Mouse (Mus musculus): ENCODE results near the gene Gm13090. TPM values are rescaled to one million over a fixed set of nuclear protein-coding genes. Genes with fewer than 3 reads are reported as not detected.

Gm13090 gene
- total RNA-seq (2021), result not detected
- long read RNA-seq, experiment 1, partial matches to known transcripts, result 0 of 1 reads
- long read RNA-seq, experiment 1, other reads (novel, unspliced or antisense), result 1 of 1 reads
- long read RNA-seq, experiment 2, result 0 reads

- intact Hi-C loops (cut with DNase I), result no loop called here
Observed at GRCm38 (mm10) chr4:151089270-151089669, at the start of gene Gm13090. TSS of gene Gm13090 (plus strand) at chr4:151089570.

DNA sequence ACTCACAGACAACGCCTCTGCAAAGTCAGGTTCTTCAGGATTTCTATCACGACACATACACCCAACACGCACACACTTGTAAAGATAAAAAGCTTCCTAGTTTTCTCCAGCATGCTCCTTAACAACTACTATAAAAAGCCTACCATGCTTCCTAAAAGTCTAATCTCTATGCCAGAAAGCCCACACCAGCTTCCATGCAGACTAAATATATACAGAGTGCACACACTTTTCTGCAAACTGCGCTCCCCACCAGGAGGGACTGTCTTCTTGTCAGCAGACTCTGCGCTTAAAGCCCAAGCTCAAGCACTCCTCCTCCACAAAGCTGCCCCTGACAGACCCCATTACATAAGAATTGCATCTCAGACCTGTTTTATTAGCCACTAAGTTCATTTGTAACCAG, 47.9 kb upstream of the Gm13090 start:
- peak; percentile 48 to 68 for DNase-seq (ENCODE audit: low spot score in 2 of 2)
- intact Hi-C loops (cut with DNase I), result no loop called here

More at GRCm38 (mm10) chr4:151089270-151089669, at the start of gene Gm13090:
- DNase-seq (ENCODE audit: low spot score in 2 of 2), result no peak

DNA sequence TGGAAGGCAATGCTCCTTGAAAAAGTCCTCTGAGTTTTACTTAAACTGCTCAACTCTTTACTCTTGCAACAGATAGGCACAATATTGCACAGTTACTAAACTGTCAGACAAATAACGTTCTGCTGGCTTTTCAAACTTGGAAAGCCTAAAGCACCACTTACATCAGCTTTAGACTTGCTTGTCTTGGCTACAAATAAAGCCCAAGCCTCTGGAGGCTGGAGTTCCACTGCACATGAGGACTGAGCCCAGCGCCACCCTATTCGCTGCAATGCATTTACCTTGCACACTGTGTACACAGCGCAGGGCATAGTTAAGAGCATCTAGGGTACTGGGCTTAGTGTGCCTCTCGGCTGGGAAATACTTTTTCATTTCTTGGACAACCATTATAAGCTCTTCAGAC, 46.1 kb upstream of the Gm13090 start:
- DNase-seq (ENCODE audit: low spot score in 2 of 2), result no peak
- intact Hi-C loops (cut with DNase I), result no loop called here

- peak; percentile 98 for DNase-seq (ENCODE audit: low spot score in 2 of 2)
- intact Hi-C loops (cut with DNase I), result no loop called here
Observed at GRCm38 (mm10) chr4:151044037-151044943, 45.1 kb upstream of the Gm13090 start, which contains the start of gene Per3. TSS of gene Per3 (minus strand) at chr4:151044665.

GRCm38 (mm10) chr4:151044944-151045570, 44.3 kb upstream of the Gm13090 start:
- peak; percentile 43 to 77 for DNase-seq (ENCODE audit: low spot score in 2 of 2)
- intact Hi-C loops (cut with DNase I), result no loop called here

DNA sequence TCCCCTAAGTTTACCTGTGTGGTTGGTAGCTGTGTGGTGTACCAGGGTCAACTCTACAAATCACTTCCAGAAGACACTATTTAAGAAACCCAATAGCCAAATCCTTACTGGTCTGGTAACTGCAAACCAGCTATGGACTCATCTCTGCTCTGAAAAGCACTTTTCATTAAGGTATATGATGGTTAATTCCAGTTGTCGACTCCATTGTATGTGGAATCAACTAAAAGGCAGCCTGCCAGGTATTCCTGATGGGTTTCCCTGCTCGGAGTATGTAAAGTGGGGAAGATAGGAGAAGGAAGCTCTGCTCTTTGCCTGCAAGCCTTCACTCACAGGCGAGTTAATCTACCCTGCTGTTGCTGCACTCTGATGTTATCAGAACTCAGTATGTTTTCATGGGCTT, 42.8 kb upstream of the Gm13090 start:
- DNase-seq (ENCODE audit: low spot score in 2 of 2), result no peak
- intact Hi-C loops (cut with DNase I), result no loop called here

DNA sequence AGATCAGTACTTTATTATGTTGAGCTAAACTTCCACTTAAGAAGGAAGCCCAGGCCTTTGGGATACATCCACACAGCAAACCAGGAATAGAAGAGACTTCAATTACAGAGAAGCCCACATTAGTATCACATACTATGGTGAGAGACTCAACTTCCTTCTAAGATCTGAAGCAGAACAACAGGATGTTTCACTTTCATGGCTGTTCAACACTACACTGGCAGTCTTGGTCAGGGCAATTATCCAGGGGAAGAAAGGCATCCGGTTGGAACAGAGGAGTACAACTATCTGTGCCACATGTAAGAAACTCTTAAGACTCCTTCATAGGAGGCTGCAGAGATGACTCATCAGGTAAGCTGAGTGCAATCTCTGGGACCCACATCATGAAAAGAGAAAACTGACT, 38.2 kb upstream of the Gm13090 start:
- DNase-seq (ENCODE audit: low spot score in 2 of 2), result no peak
- intact Hi-C loops (cut with DNase I), result no loop called here

- intact Hi-C loops (cut with DNase I), result no loop called here
- DNase-seq (ENCODE audit: low spot score in 2 of 2), result peak; percentile 99
Observed at GRCm38 (mm10) chr4:151057347-151058321, 31.7 kb upstream of the Gm13090 start, which contains the start of gene Vamp3. TSS of gene Vamp3 (minus strand) at chr4:151057963.

DNA sequence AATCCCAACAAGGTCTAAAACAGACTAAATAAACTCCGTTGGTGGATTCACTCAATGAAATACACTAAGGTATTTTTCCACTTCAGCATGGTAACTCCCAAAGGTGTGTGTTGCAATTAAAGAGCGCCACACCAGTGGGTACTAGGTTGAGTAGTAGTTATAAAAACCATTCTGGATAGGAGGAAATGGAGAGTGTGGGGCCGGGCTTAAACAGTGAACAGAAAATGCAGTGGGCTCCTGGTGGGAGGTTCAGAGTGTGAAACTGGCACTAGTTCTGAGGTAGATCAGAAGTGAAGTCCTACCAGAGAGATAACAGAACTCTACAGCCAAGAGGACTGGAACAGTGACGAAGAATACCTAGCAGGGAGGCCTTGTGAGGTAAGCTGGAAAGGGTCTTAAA, 30.7 kb upstream of the Gm13090 start:
- intact Hi-C loops (cut with DNase I), result no loop called here
- DNase-seq (ENCODE audit: low spot score in 2 of 2), result no peak

- DNase-seq (ENCODE audit: low spot score in 2 of 2), result no peak
- intact Hi-C loops (cut with DNase I), result no loop called here
Observed at GRCm38 (mm10) chr4:151059566-151059965, 29.8 kb upstream of the Gm13090 start.

- intact Hi-C loops (cut with DNase I), result no loop called here
- no peak for DNase-seq (ENCODE audit: low spot score in 2 of 2)
Observed at GRCm38 (mm10) chr4:151068751-151069150, 20.6 kb upstream of the Gm13090 start.

DNA sequence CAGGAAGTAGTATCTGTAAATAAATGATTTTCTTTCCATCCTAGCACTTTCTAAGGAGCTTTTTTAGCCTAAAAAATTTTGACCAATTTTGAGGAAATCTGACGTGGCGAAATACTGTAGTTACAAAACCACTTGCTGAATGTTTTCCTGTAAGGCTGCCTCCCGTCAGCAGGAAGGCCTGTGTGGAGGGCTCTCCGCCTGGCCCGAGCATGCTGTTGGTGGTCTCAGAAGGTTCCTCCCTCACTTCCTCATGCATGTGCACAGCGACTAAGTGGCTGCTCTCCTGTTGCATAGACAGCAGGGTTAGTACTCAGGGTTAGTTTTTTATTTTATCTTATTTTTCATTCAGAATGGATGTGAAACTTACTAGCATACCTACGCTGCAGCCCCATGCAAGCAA, 18.4 kb upstream of the Gm13090 start:
- DNase-seq (ENCODE audit: low spot score in 2 of 2), result no peak
- intact Hi-C loops (cut with DNase I), result no loop called here

DNA sequence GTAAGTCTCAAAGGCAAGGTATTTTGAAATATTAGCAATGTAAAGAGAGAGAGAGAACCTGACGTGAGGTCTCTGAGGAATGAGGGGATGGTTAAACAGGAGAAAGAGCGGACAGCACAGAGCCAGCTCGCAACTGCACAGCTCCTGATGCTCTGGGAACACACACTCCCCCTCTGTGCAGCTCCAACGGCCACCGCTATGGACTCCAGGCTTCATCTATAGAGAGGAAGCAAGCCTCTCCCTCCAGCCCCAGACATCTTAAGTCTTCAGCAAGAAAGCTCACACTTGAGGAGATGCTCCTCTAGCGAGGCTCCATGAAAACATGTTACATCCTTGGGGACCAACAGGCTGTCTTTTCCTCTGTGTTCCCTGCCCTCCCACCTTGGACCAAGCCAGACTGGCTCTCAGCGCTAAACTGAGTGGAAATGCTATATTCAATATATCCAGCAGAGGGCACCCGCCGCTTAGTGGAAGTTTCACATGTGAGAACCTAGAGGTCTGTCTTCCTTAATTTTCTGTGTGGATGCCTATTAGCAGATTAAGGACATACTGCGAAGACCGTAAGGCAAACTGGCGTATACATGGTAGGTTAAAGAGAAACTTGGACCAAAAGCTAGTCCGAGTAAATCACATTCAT, 16.1 kb upstream of the Gm13090 start:
- intact Hi-C loops (cut with DNase I), result loop anchor here (1.0 kb wide), 1 partner anchor 66 kb away; no protein-coding TSS in a partner anchor
- DNase-seq (ENCODE audit: low spot score in 2 of 2), result peak; percentile 88 to 90

DNA sequence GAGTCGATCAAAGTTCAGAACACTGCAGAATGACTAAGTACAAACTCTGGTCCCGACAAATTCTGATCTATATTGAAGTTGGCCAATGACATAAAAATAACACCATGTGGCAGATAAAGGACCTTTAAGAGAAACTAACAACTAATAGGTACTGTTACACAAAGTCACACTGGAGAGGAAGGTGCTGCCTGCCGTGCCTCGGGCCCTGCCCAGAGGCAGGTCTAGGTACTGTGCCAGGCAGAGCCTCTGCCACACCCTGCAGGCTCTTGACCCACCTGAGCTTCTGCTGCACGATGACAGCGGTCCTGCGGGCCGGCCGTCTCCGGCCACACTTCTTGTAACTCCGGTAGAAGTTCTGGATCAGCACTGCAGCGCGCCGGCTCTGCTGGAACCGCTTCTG, 14.6 kb upstream of the Gm13090 start:
- intact Hi-C loops (cut with DNase I), result no loop called here
- DNase-seq (ENCODE audit: low spot score in 2 of 2), result no peak

GRCm38 (mm10) chr4:151081355-151081754, 8.0 kb upstream of the Gm13090 start:
- DNase-seq (ENCODE audit: low spot score in 2 of 2), result no peak
- intact Hi-C loops (cut with DNase I), result no loop called here

DNA sequence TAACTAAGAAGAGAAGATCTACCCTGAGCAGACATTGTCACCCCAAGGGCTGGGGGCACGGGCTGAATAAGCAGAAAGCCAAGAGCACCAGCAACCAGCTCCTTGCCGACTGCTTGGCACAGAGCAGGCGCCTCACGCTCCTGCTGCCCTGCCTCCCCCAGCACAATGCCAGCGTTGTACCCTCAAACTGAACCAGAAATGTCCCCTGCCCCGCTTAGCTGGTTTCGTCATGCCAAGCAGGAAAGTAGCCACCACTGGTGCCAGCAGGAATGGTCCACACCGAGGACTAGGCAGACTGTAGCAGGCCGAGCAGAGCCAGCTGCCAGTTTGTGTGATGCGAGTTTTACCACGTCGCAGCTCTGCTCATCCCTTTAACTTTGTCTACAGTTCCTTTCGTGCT, 7.4 kb upstream of the Gm13090 start:
- no peak for DNase-seq (ENCODE audit: low spot score in 2 of 2)
- intact Hi-C loops (cut with DNase I), result no loop called here

DNA sequence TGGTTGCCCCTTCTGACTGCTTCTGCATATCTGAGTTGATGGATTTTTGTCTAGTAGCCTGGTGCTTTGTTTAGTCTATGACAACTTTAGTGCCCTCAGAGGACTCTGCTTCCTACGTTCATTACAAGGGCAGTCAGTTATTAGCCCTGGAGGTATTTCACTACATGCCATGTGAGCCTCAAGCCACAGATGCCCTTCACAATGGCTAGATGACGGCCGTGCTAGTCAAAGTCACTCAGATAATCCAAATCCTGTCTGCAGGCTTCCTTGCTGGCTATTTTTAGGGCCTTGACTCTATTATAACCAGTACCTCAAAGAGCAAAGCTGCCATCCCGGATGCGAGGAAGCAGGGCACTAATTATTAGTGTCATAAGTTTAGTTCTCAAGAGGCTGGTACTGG, 6.3 kb upstream of the Gm13090 start:
- intact Hi-C loops (cut with DNase I), result no loop called here
- no peak for DNase-seq (ENCODE audit: low spot score in 2 of 2)

DNA sequence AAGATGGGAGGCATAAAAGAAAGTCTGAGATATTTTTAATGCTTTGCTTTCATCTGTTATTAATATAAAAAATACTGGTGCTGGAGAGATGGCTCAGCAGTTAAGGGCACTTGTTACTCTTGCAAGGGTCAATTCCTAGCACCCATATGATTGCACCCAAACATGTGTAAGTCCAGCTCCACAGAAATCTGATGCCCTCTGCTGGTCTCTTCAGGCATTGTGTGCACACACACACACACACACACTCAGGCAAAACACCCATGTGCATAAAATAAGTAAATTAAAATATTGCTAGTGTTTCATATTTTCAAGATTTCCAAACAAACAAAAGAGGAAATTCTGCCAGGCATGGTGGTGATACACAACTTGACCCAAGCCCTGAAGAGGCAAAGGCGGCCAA, 2.0 kb upstream of the Gm13090 start:
- no peak for DNase-seq (ENCODE audit: low spot score in 2 of 2)
- intact Hi-C loops (cut with DNase I), result no loop called here

GRCm38 (mm10) chr4:151088819-151089218, 551 bp upstream of the Gm13090 start:
- intact Hi-C loops (cut with DNase I), result no loop called here

More at GRCm38 (mm10) chr4:151088819-151089218, 551 bp upstream of the Gm13090 start:
- DNase-seq (ENCODE audit: low spot score in 2 of 2), result no peak

Measured in left cerebral cortex, postnatal 14 days (tissue).